Mouse (Mus musculus) midbrain, embryonic 16.5 days (tissue): ENCODE results near the gene Fam83f. TPM values are rescaled to one million over a fixed set of nuclear protein-coding genes. Genes with fewer than 3 reads are reported as not detected.

Experiments used
- ATAC-seq: fragments of 200-750 bp; cut with Nextera tagmentation; 2 replicates; pipeline ENCODE4 v1.8.0; 2017; ENCODE audit warnings: moderate TSS enrichment
- H3K27ac ChIP-seq: fragments of 300-500 bp; sonication (generic); 2 replicates; pipeline ENCODE4 v1.5.1; 2014; ENCODE audit warnings: mild to moderate bottlenecking, low read length, mixed read lengths
- H3K27me3 ChIP-seq: fragments of 300-500 bp; sonication (generic); 2 replicates; pipeline ENCODE4 v1.6.1; 2014; ENCODE audit warnings: low read depth, low read length, mixed read lengths; ENCODE audit not compliant: control insufficient read depth, insufficient read depth
- H3K36me3 ChIP-seq: fragments of 300-500 bp; sonication (generic); 2 replicates; pipeline ENCODE4 v1.6.1; 2014; ENCODE audit warnings: mild to moderate bottlenecking, low read length, moderate library complexity, mixed read lengths; ENCODE audit not compliant: control insufficient read depth, insufficient read depth
- H3K4me1 ChIP-seq: fragments of 300-500 bp; sonication (generic); 2 replicates; pipeline ENCODE4 v1.6.1; 2014; ENCODE audit warnings: mild to moderate bottlenecking, low read length, mixed read lengths; ENCODE audit not compliant: control insufficient read depth, insufficient read depth
- H3K4me2 ChIP-seq: fragments of 300-500 bp; sonication (generic); 2 replicates; pipeline ENCODE4 v1.6.1; 2014; ENCODE audit warnings: mild to moderate bottlenecking, low read length, mixed read lengths
- H3K4me3 ChIP-seq: fragments of 300-500 bp; sonication (generic); 2 replicates; pipeline ENCODE4 v1.5.1; 2014; ENCODE audit warnings: low read depth, mild to moderate bottlenecking, low read length, moderate library complexity, mixed read lengths
- H3K9ac ChIP-seq: fragments of 300-500 bp; sonication (generic); 2 replicates; pipeline ENCODE4 v1.6.1; 2014; ENCODE audit warnings: low read depth, low read length, mixed read lengths
- H3K9me3 ChIP-seq: fragments of 300-500 bp; sonication (generic); replicated peaks from 2 replicates; pipeline ENCODE4 v1.6.1; 2014; ENCODE audit warnings: mild to moderate bottlenecking, low read length, mixed read lengths; ENCODE audit not compliant: control insufficient read depth, poor library complexity, severe bottlenecking
- WGBS: fragments of 180-500 bp; shearing (Covaris S2); extraction: QIAGEN DNeasy Blood & Tissue Kit; methylation state at CpG from one replicate; pipeline ENCODE4 v1.1.7; 2014; 5-methylcytosine and 5-hydroxymethylcytosine counted together
- polyA plus RNA-seq: library from polyadenylated mRNA; unstranded; fragments of >200 nt; fragmentation: Nextera tagmentation; extraction: Ambion mirVana; gene quantifications from 2 replicates; pipeline ENCODE4 v1.2.1, GENCODE M21; 2015

Fam83f gene
- polyA plus RNA-seq: 0.34 and 0.39 TPM in 2 replicates

- Histone ChIP-seq H3K36me3 (no peaks in the 10 kb centered on the region), H3K4me2 (peak within 1 kb of the TSS; percentile 69), H3K4me3 (peak within 1 kb of the TSS; percentile 36), H3K27ac (peak within 1 kb of the TSS; percentile 30; the same call in 1 of the 2 replicates), H3K9me3 (no peaks in the 10 kb centered on the region), H3K27me3 (peaks cover 14% of the 10 kb centered on the region), H3K9ac (peak within 1 kb of the TSS; percentile 63), H3K4me1 (peaks cover 10% of the 10 kb centered on the region)
- peak; percentile 60; the same call in 1 of the 2 replicates for ATAC-seq
- 6% methylated on average over 79 of the region's 85 CpGs for WGBS
Observed at GRCm38 (mm10) chr15:80671295-80672252, at the start of gene Fam83f. TSS of gene Fam83f (plus strand) at chr15:80671847.

GRCm38 (mm10) chr15:80623171-80623837 is 48.3 kb upstream of the Fam83f start:
- 62% methylated on average over 8 of the region's 8 CpGs for whole genome bisulfite sequencing

GRCm38 (mm10) chr15:80626472-80626871 is 45.2 kb upstream of the Fam83f start:
- H3K4me1 ChIP-seq: peaks cover 5% of the 10 kb centered on the region
- H3K27me3 ChIP-seq: no peaks in the 10 kb centered on the region
- no peaks in the 10 kb centered on the region for H3K9me3 ChIP-seq
- no peak overlapping the region for H3K27ac ChIP-seq
- WGBS: 53% methylated on average over 6 of the region's 6 CpGs
- H3K4me3 ChIP-seq: no peak overlapping the region
- no peaks in the 10 kb centered on the region for H3K36me3 ChIP-seq
- H3K9ac ChIP-seq: no peak overlapping the region
- ATAC-seq: no peak
- no peak overlapping the region for H3K4me2 ChIP-seq

More at GRCm38 (mm10) chr15:80623171-80623837, 48.3 kb upstream of the Fam83f start:
- ATAC-seq: no peak
- no peaks in the 10 kb centered on the region for H3K27me3 ChIP-seq
- no peak overlapping the region for H3K27ac ChIP-seq
- H3K4me3 ChIP-seq: no peak overlapping the region
- no peak overlapping the region for H3K4me2 ChIP-seq
- no peak overlapping the region for H3K9ac ChIP-seq
- no peaks in the 10 kb centered on the region for H3K36me3 ChIP-seq
- no peaks in the 10 kb centered on the region for H3K9me3 ChIP-seq
- H3K4me1 ChIP-seq: no peaks in the 10 kb centered on the region

- Histone ChIP-seq H3K9me3 (no peaks in the 10 kb centered on the region), H3K4me1 (peaks cover 5% of the 10 kb centered on the region), H3K36me3 (no peaks in the 10 kb centered on the region), H3K4me3 (no peak overlapping the region), H3K27ac (no peak overlapping the region), H3K4me2 (no peak overlapping the region), H3K27me3 (no peaks in the 10 kb centered on the region), H3K9ac (no peak overlapping the region)
- ATAC-seq: no peak
- 69% methylated on average over 7 of the region's 7 CpGs for WGBS
Observed at GRCm38 (mm10) chr15:80630147-80630546, 41.5 kb upstream of the Fam83f start.

GRCm38 (mm10) chr15:80630711-80631110 is 40.9 kb upstream of the Fam83f start:
- no peak overlapping the region for H3K4me2 ChIP-seq
- no peak overlapping the region for H3K27ac ChIP-seq
- H3K9ac ChIP-seq: no peak overlapping the region
- H3K4me3 ChIP-seq: no peak overlapping the region
- 39% methylated on average over 14 of the region's 14 CpGs for WGBS
- H3K4me1 ChIP-seq: peaks cover 5% of the 10 kb centered on the region
- H3K9me3 ChIP-seq: no peaks in the 10 kb centered on the region
- no peak for ATAC-seq
- H3K36me3 ChIP-seq: no peaks in the 10 kb centered on the region
- H3K27me3 ChIP-seq: no peaks in the 10 kb centered on the region

GRCm38 (mm10) chr15:80631311-80631710 is 40.3 kb upstream of the Fam83f start:
- Histone ChIP-seq H3K36me3 (no peaks in the 10 kb centered on the region), H3K9me3 (no peaks in the 10 kb centered on the region), H3K27ac (no peak overlapping the region), H3K4me3 (no peak overlapping the region), H3K4me1 (peaks cover 5% of the 10 kb centered on the region), H3K27me3 (no peaks in the 10 kb centered on the region), H3K4me2 (no peak overlapping the region), H3K9ac (no peak overlapping the region)
- no peak for ATAC-seq
- 71% methylated on average over 2 of the region's 2 CpGs for WGBS

- Histone ChIP-seq H3K4me1 (peaks cover 5% of the 10 kb centered on the region), H3K36me3 (no peaks in the 10 kb centered on the region), H3K27ac (no peak overlapping the region), H3K4me3 (no peak overlapping the region), H3K27me3 (no peaks in the 10 kb centered on the region), H3K9me3 (no peaks in the 10 kb centered on the region), H3K9ac (no peak overlapping the region), H3K4me2 (no peak overlapping the region)
- WGBS: 91% methylated on average over 13 of the region's 13 CpGs
- no peak for ATAC-seq
Observed at GRCm38 (mm10) chr15:80632280-80632893, 39.3 kb upstream of the Fam83f start.

- no peak for ATAC-seq
- H3K9ac ChIP-seq: no peak overlapping the region
- H3K9me3 ChIP-seq: no peaks in the 10 kb centered on the region
- H3K36me3 ChIP-seq: no peaks in the 10 kb centered on the region
- H3K4me3 ChIP-seq: no peak overlapping the region
- no peaks in the 10 kb centered on the region for H3K27me3 ChIP-seq
- no peak overlapping the region for H3K4me2 ChIP-seq
- peaks cover 5% of the 10 kb centered on the region for H3K4me1 ChIP-seq
- WGBS: 57% methylated on average over 11 of the region's 11 CpGs
- H3K27ac ChIP-seq: no peak overlapping the region
Observed at GRCm38 (mm10) chr15:80634391-80635193, 37.1 kb upstream of the Fam83f start.
